Mouse (Mus musculus) forebrain, embryonic 16.5 days (tissue): ENCODE measurements at regions not wholly inside any gene's neighbourhood (a gene's known extent, or its start where the extent isn't known, plus 50 kb on each side); places are given as distances from the start of the nearest gene placed in this dataset.

Experiments
- ATAC-seq: fragments of 200-750 bp; cut with Nextera tagmentation; 2 replicates; pipeline ENCODE4 v1.8.0; 2017; ENCODE audit warnings: mild to moderate bottlenecking, moderate library complexity
- H3K27ac ChIP-seq: fragments of 300-500 bp; sonication (generic); 2 replicates; pipeline ENCODE4 v1.5.1; 2014; ENCODE audit warnings: low read length, control low read depth
- H3K27me3 ChIP-seq: fragments of 300-500 bp; sonication (generic); replicated peaks from 2 replicates; pipeline ENCODE4 v1.6.1; 2014; ENCODE audit warnings: low read length; ENCODE audit not compliant: control insufficient read depth, insufficient read depth
- H3K36me3 ChIP-seq: fragments of 300-500 bp; sonication (generic); 2 replicates; pipeline ENCODE4 v1.6.1; 2014; ENCODE audit not compliant: control insufficient read depth, insufficient read depth
- H3K4me1 ChIP-seq: fragments of 300-500 bp; sonication (generic); replicated peaks from 2 replicates; pipeline ENCODE4 v1.6.1; 2014; ENCODE audit warnings: low read length; ENCODE audit not compliant: control insufficient read depth, insufficient read depth
- H3K4me2 ChIP-seq: fragments of 300-500 bp; sonication (generic); 2 replicates; pipeline ENCODE4 v1.6.1; 2014; ENCODE audit warnings: mild to moderate bottlenecking, low read length, control low read depth
- H3K4me3 ChIP-seq: fragments of 300-500 bp; sonication (generic); replicated peaks from 2 replicates; pipeline ENCODE4 v1.5.1; 2014; ENCODE audit warnings: mild to moderate bottlenecking, low read length, control low read depth
- H3K9ac ChIP-seq: fragments of 300-500 bp; sonication (generic); replicated peaks from 2 replicates; pipeline ENCODE4 v1.6.1; 2014; ENCODE audit warnings: low read depth, low read length, control low read depth
- H3K9me3 ChIP-seq: fragments of 300-500 bp; sonication (generic); 2 replicates; pipeline ENCODE4 v1.6.1; 2016; ENCODE audit warnings: low read length; ENCODE audit not compliant: control insufficient read depth
- WGBS: fragments of 180-500 bp; shearing (Covaris S2); extraction: QIAGEN DNeasy Blood & Tissue Kit; methylation state at CpG from one replicate; pipeline ENCODE4 v1.1.7; 2014; 5-methylcytosine and 5-hydroxymethylcytosine counted together

DNA sequence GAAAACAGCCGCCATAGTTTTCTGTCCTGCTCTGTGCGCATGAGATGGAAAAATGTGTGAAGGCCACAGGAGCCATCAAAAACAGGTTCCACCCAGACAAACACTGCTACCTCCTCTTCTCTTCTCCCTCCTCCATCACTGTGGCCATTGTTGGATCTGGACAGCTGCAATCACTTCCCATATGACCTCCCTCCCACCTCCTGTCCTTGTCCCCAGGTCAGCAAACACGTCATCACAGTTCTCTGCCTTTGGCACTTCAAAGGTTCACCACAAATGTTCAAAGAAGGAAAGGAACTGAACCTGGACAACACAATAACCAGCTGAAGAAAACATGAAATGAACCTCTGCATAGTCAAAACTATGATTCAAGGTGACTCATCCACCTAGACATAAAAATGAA lies 220.2 kb upstream of the Il12b start:
- H3K9me3 ChIP-seq = no peaks in the 10 kb centered on the region
- no peak for ATAC-seq
- no peak overlapping the region for H3K4me3 ChIP-seq
- no peaks in the 10 kb centered on the region for H3K4me1 ChIP-seq
- no peak overlapping the region for H3K27ac ChIP-seq
- WGBS = 85% methylated on average over 3 of the region's 3 CpGs
- H3K27me3 ChIP-seq = no peaks in the 10 kb centered on the region
- no peaks in the 10 kb centered on the region for H3K36me3 ChIP-seq
- no peak overlapping the region for H3K9ac ChIP-seq
- no peak overlapping the region for H3K4me2 ChIP-seq

DNA sequence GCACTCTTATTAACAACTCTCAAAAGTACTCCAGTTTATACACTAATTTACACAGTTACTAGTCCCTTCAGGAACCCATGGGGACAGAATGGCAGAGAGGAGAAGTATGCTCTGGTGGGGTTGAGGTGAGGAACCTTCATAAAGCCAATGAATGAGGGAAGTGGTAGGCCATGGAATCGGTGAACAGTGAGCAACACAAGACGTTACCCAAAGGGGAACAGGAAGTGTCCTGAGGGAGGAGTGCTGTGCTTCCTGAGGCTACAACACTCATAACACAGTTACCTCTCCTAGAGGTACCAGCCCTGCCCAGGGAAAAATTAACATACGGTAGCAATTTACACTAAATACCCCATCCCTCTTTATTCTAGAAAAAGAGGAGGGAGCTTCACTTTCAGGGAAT lies 216.0 kb upstream of the Il12b start:
- ATAC-seq = no peak
- no peaks in the 10 kb centered on the region for H3K36me3 ChIP-seq
- H3K4me3 ChIP-seq = no peak overlapping the region
- no peaks in the 10 kb centered on the region for H3K4me1 ChIP-seq
- no peak overlapping the region for H3K9ac ChIP-seq
- no peak overlapping the region for H3K4me2 ChIP-seq
- no peak overlapping the region for H3K27ac ChIP-seq
- H3K9me3 ChIP-seq = no peaks in the 10 kb centered on the region
- no peaks in the 10 kb centered on the region for H3K27me3 ChIP-seq
- WGBS = 91% methylated on average over 3 of the region's 3 CpGs

DNA sequence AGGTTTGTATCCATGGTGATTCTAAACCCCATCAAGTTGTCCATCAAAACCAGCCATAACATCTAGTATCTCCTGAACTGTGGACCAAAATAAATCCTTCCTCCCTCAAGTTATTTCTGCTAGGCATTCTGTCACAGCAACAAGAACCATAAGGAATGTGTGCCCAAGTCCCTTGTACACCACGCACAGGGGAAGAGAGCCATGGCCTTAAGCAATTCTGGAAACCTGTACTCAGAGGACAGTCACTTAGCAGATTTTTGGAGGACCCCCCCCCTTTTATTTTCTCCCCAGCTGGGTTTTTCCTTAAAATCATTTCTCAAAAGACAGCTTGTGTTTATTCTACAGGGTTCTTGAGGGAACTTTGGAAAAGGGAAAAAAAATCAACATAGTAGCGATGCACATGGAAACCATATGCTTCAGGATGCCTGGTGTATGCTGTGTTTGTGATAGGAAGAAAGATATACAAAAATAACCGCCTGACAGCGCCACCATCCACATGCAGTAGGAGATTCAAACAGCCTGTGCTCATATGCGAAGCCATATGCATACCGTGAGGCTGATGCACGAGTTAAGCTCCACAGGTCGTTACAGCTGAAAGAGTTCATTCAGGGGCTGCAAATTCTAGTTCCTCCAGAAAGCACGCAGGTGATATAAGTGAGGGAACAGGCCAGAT lies 214.5 kb upstream of the Il12b start:
- 78% methylated on average over 9 of the region's 9 CpGs for WGBS

DNA sequence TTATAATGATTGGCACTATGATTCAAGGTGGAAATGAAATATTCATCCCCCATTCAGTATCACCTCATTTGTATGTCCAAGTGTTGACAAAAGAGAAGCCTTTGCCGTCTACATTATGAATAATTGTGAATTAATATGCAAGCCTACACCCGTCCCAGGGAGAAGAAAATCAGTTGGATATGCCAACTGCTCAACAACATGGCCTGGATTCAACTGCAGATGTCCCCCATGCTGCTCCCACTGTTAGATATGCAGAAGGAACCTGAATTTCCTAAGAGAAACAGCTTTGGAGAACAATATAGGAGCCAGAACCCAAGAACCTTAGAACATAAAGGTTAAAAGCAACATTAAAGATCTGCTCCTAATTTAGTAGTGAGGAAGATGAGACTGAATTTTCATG lies 211.7 kb upstream of the Il12b start:
- Histone ChIP-seq H3K27ac (no peak overlapping the region), H3K27me3 (no peaks in the 10 kb centered on the region), H3K4me2 (no peak overlapping the region), H3K4me1 (no peaks in the 10 kb centered on the region), H3K9me3 (no peaks in the 10 kb centered on the region), H3K36me3 (no peaks in the 10 kb centered on the region), H3K9ac (no peak overlapping the region), H3K4me3 (no peak overlapping the region)
- 31% methylated on average over 2 of the region's 2 CpGs for WGBS
- peak; percentile 66; the same call in 1 of the 2 replicates for ATAC-seq

More for the DNA sequence above, 214.5 kb upstream of the Il12b start:
- H3K9me3 ChIP-seq = no peaks in the 10 kb centered on the region
- no peak overlapping the region for H3K4me2 ChIP-seq
- H3K9ac ChIP-seq = no peak overlapping the region
- ATAC-seq = peak; percentile 85
- H3K27me3 ChIP-seq = no peaks in the 10 kb centered on the region
- H3K4me3 ChIP-seq = no peak overlapping the region
- no peaks in the 10 kb centered on the region for H3K36me3 ChIP-seq
- no peak overlapping the region for H3K27ac ChIP-seq
- no peaks in the 10 kb centered on the region for H3K4me1 ChIP-seq

DNA sequence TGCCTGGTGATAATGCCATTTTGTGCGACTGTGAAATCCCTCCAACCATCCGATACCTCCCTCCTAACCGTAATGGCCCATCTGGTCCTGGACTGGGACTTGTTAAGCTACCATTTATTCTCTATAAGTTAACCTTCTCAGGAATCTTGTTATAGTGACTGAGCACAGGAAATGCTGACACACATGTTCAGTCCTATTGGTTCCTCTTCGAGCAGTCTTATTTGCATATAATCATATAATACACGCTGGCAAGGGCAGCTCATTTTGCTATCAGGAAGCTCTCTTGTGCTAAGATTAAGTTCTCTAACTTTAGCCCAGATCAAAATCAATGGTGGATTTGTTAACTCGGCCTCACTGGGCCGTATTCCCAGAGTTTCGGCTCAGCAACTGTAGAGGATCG lies 206.1 kb upstream of the Il12b start:
- Histone ChIP-seq H3K4me1 (no peaks in the 10 kb centered on the region), H3K27me3 (no peaks in the 10 kb centered on the region), H3K36me3 (no peaks in the 10 kb centered on the region), H3K4me3 (no peak overlapping the region), H3K9me3 (no peaks in the 10 kb centered on the region), H3K27ac (no peak overlapping the region), H3K9ac (no peak overlapping the region), H3K4me2 (no peak overlapping the region)
- 90% methylated on average over 9 of the region's 9 CpGs for WGBS
- ATAC-seq = no peak

DNA sequence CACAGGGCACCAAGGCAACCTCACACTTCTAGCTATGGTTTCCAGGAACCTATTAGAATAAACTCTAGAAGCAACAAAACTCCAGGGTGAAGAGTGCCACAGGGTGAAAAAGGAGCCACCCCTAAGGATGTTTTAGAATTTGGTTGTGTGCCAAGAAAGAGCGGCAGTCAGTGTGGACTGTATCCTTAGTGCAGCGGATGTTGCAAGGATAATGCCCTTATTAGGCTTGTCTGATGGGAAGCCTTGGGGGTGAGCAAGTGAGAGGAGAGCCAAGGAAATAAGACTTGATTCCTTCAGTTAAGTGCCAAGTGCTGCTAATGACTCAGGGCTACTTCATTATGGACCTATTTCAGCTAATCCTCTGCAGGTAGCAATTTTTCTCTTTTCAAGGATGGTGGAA lies 197.1 kb upstream of the Il12b start:
- H3K27me3 ChIP-seq = no peaks in the 10 kb centered on the region
- H3K4me3 ChIP-seq = no peak overlapping the region
- H3K4me1 ChIP-seq = no peaks in the 10 kb centered on the region
- H3K9ac ChIP-seq = no peak overlapping the region
- WGBS = 81% methylated on average over 2 of the region's 2 CpGs
- H3K4me2 ChIP-seq = no peak overlapping the region
- no peaks in the 10 kb centered on the region for H3K9me3 ChIP-seq
- H3K36me3 ChIP-seq = no peaks in the 10 kb centered on the region
- H3K27ac ChIP-seq = no peak overlapping the region
- ATAC-seq = no peak

DNA sequence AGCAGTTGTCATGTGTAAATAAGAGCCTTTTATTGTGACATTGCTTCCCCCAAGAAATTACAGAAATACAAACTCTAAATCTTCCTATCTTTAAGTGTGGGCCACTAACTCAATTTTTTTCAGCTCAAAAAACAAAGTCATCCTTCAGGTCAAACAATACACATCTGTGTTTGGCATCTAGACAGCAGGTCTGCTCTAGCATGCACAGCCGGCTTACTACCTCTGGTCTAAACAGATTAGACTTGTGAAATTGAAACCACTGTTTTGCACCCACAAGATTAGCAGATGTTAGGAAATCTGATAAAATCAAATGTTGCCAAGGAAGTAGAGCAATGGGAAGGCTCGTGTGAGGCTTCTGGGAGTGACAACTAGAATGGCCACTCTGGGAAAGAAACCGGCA lies 195.5 kb upstream of the Il12b start:
- H3K36me3 ChIP-seq = no peaks in the 10 kb centered on the region
- no peak for ATAC-seq
- H3K27ac ChIP-seq = no peak overlapping the region
- H3K4me3 ChIP-seq = no peak overlapping the region
- H3K4me1 ChIP-seq = no peaks in the 10 kb centered on the region
- 83% methylated on average over 3 of the region's 3 CpGs for WGBS
- no peak overlapping the region for H3K4me2 ChIP-seq
- no peaks in the 10 kb centered on the region for H3K9me3 ChIP-seq
- no peaks in the 10 kb centered on the region for H3K27me3 ChIP-seq
- no peak overlapping the region for H3K9ac ChIP-seq

DNA sequence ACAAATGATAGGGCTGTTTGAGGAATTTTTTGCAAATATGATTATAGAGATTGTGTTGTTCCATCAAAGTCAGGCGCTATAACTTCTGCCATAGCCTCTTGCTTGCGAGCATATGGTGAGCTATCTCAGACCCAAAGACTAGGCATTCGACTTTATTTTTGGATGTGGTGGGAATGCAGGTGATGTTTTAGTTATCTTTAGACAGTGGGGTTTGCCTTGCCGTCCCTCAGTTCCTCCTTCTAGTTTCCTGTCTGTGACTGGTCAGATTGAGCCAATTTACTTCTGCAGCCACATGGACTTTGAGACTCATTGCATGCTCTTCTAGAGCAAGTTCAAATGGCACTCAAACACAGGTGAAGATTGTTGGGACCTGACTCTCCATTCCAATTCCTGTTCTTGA lies 193.0 kb upstream of the Il12b start:
- Histone ChIP-seq H3K9ac (no peak overlapping the region), H3K4me3 (no peak overlapping the region), H3K27me3 (no peaks in the 10 kb centered on the region), H3K4me2 (no peak overlapping the region), H3K27ac (no peak overlapping the region), H3K36me3 (no peaks in the 10 kb centered on the region), H3K9me3 (no peaks in the 10 kb centered on the region), H3K4me1 (no peaks in the 10 kb centered on the region)
- WGBS = 95% methylated on average over 4 of the region's 4 CpGs
- no peak for ATAC-seq

DNA sequence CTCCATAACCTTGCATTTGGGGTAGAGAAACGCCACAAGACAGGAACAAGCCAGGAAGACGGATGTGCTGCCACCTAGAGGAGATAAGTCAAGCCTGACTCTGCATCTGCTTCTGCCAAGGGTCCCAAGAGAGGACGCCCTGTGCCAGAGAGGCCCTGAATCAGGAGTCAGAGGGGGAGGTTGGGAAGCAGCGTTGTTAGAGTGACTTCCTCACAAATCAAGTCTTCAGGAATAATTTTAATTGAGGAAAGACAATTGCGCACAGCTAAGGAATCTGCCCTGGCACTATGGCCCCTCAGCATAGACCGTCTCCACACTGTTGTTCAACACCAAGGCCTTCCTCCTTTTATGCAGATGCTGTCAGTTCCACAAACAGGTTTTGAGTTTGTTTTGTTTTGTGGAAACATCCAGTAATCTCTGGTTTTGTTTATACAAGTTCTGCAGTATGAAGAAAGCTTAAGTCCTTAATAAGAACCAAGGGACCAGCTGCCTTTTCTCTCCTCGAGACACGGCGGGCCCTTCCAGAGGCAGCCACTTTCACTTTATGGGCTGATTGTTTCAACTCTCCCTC lies 187.9 kb upstream of the Il12b start:
- H3K4me3 ChIP-seq = no peak overlapping the region
- ATAC-seq = no peak; the same call in 1 of the 2 replicates
- 55% methylated on average over 9 of the region's 9 CpGs for WGBS

DNA sequence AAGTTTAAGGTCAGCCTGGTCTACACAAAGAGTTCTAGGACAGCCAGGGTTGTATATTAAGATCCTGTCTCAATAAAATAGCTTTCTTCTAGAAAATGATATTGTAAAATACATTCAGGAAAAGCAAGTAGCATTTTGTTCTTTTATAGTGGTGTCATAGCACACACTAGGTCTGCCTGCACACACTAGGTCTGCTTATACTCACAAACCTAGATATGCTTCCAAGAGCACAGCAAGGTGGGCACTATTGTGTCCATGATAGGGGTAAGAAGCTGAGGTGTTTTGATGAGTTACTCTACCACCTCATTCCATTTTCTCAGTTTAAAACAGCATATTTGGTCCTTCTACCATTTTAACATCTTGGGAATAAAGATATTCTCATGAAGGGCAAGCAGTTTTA lies 185.8 kb upstream of the Il12b start:
- no peaks in the 10 kb centered on the region for H3K9me3 ChIP-seq
- H3K27me3 ChIP-seq = no peaks in the 10 kb centered on the region
- ATAC-seq = no peak
- no peaks in the 10 kb centered on the region for H3K4me1 ChIP-seq
- H3K27ac ChIP-seq = no peak overlapping the region
- H3K4me3 ChIP-seq = no peak overlapping the region
- no peak overlapping the region for H3K4me2 ChIP-seq
- H3K9ac ChIP-seq = no peak overlapping the region
- H3K36me3 ChIP-seq = no peaks in the 10 kb centered on the region

More for the DNA sequence above, 187.9 kb upstream of the Il12b start:
- Histone ChIP-seq H3K9ac (no peak overlapping the region), H3K9me3 (no peaks in the 10 kb centered on the region), H3K4me2 (no peak overlapping the region), H3K27me3 (no peaks in the 10 kb centered on the region), H3K27ac (no peak overlapping the region), H3K36me3 (no peaks in the 10 kb centered on the region), H3K4me1 (no peaks in the 10 kb centered on the region)
